Mouse (Mus musculus) 416B (cell line): ENCODE results near the gene Elovl7.

Experiments used
- DNase-seq: peaks from one replicate; pipeline ENCODE4 v3.0.0; 2011; ENCODE audit warnings: low read depth

The Elovl7 gene

DNA sequence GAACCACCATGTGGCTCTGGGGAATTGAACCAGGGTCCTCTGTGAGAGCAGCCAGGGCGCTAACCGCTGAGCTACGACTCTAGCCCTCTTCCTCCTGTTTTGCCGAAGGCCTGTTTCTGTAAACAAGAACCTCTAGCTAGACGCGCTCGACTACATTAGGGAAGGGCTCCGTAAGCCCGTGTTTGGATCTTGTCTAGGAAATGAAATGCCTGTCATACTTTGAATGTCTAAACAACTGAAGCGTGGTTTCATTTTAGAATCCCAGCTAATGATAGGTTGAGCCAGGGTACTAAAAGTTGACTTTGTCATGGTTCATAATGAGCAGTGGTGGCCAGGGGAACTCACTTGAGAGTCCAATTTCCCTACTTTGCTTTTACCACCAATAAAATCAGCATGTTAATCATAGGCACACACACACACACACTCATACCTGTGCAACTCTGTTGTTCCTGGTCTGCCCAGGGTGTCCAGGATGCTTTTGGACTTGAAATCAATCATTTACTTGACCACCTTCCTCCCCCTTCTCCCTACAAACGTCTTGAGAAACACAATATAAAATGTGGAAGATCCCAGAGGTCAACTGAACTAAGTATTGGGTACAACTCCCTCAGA is 31.0 kb downstream of the Elovl7 start:
- no peak for DNase-seq

DNA sequence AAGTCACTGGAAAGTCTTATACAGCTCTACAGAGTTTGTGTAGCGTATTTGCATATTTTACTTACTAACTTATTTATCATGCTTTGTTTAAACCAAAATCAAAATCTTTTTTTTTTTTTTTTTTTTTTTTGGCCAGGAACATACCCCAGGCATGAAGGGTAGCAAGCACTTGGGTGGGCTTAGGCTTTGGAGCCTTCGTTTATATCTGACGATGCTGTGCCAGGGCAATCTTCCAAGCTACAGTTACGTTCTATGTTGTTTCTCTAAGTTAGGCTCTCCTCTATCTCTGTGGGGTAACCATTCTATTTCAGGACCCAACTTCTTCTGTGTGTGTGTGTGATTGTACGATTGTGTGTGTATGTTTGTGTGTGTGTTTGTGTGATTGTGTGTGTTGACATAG is 36.9 kb downstream of the Elovl7 start:
- no peak for DNase-seq

DNA sequence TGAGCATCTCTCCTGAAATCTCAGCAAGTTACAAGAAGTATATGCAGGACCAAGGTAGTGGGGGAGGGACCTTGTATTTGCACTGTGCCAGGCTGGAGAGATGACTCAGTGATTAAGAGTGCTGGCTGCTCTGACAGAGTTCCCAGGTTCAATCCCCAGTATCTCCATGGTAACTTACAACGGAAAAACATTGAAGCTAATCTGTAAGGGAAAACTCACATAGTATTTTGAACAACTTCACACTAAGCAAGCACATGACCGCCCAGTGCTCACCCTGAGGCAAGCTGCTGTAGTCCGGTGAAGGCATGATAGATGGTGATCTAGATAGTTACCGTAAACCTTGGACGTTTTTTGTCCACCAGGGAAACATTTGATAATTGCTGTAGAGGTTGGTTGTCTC is 39.8 kb downstream of the Elovl7 start:
- no peak for DNase-seq

DNA sequence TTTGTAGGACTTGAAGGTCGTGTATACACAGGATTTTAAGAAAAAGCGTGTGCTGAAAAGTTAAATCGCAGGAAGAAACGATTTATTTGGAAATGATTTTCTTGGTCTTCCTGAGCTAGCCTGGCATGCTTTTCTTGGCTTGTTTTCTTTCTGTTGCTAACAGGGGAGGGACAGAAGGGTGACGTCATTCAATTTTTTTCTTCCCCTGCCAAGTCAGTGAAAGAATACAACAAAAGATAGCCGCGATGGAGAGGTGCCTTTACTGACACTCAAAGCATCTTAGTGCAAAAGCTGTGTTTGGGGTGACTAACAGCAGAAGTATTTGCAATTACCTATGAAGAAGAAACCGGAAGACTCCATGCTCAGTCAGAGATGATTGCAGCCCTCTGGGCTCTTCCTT is 48.8 kb downstream of the Elovl7 start:
- no peak for DNase-seq

DNA sequence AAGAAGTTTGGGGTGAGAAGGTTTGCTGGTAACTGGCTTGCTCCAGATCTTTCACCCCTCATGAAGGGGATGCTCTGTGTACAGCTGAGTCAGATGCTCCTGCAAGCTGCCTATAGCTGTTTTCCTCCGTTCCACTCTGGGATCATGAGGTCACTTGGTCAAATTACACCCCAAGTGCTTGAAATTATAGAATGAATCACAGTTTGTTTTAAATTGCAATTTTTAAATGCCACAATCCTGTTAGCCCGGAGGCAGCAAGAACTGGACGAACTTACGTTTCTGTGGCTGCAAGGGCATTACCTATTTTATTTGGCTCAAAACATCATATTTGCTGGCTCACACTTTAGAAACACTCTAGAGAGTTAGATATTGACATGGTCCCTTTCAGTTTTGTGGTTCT is 51.2 kb downstream of the Elovl7 start:
- no peak for DNase-seq

DNA sequence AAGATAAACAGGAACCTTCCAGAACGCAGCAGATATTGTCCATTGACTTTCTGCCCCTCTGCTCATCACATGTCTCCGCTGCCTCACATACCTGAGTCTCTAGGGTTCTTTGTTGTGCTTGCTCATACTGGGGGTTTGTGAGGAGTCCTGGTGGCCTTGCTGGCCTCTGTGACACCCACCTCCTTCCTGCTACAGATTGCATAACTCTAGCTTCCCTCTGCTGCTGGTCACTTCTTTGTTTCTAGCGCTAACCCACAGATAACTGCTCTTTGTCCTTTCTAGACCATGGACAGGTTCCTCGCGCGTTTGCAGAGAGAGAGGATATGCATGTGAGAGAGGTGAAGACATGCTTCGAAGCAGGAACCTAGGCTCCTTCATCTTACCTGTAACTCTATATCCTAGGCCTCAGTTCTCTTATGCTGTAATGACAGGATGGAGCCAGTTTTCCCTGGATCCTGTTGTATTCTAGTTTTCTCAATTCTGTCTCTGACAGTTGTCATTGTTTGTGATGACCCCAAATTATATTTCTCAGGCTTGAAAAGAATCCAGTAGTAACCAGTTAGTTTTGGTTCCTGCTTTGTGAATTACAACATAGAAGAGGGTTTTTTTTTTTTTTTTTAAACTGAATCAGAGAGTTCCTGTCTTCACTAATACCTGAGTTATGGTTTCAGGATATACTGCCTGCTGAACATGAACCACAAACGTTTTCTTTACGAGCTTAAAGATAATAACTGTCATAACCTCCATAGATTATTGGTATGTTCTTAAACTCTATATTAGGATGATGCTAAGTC is 53.8 kb downstream of the Elovl7 start:
- peak; percentile 63 for DNase-seq

DNA sequence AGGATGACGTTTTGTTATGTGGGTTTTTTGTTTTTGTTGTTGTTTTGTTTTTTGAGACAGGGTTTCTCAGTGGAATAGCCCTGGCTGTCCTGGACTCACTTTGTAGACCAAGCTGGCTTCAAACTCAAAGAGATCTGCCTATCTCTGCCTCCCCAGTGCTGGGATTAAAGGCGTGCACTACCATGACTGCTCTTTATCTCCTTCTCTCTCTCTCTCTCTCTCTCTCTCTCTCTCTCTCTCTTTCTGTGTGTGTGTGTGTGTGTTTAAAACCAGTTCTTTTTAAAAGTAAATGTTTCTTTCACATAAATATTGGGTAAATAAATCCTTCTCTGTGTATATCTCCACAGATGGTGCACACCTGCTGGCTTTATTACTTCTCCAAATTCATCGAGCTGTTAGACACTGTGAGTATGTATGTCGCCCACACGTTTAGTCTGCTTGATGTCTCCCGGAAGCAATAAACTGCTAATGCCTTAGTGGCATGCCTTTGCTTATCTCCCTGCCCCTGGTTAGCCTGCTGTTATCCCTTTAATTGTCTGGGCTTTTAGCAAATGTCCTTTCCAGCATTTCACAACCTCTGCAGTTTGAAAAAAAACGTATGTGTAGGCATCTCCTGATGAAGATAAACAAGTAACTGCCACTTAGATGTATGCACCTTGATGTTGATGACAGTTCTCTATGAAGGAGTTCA is 57.4 kb downstream of the Elovl7 start:
- DNase-seq = no peak

DNA sequence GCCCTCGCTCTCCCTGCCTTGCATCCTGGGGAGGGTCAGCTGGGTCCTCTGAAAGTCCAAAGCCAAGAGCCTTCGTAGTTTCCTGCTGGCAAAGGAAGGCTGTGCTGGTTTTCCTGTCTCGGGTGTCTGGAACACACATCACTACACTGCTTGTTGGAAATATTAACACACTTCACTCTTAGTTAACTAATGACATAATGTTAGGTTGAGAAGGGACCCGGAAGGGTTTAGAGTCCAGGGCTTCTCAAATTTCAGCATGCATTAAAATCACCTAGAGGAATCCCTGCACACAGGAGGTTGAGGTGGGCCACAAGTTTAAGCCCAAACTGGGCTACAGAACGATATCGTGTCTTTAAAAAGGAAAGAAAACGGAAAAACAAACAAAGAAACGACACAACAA is 58.1 kb downstream of the Elovl7 start:
- DNase-seq = no peak

DNA sequence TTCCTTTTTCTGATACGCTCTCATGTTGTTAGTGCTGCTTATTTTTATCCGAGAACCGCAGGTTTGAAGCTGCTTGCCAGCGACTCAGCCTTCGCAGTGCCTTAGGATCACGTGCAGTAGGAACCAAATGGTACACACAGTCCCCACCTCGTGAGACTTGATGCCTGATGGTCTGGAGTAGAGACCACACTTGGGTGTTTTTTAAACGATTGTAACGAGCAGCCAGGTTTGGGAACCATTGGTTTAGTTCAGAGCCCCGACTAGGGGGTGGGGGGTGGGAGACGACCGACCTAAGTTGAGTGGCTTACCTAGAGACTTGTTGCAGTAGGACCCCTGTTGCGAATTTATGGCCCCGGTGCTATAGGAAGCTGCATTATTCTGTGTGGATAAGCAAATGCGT is 58.8 kb downstream of the Elovl7 start:
- DNase-seq = no peak

DNA sequence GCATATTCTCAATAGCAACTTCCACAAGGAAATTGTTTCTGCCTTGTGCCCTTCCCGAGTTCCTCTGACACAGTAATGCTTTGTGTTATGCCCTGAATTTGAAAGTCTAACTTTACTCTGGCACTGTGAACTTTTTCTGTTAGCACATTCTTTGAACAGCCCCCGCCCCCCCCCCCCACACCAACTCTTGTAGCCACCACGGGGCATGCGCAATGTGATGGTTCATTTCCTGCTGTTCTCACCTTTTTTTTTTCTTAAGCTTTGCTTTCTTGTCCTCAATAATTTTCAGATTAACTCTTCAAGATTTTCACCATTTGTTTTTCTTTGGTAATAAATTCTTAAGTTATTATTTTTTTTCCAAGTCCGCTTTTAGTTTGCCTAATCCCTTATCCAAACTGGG is 59.3 kb downstream of the Elovl7 start:
- DNase-seq = peak; percentile 17

DNA sequence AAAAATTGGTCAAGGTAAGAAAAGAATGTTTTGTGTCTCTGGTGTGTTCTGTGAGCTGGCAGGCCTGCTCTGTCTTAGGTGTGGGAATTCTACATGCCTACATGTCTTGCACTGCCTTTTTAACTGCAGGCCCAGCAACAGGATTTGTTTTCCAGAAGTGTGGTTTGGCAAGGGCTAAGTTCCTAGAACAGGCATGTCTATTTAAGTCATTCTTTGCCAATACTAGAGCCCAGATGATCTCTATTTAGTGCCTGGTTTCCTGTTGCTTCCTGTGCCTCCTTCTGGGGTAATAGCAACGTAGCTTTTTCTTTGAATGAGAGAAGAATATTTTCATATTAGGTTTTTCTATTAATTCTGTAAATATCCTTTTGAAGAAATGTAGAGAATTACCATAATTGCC is 62.4 kb downstream of the Elovl7 start:
- DNase-seq = peak; percentile 75

DNA sequence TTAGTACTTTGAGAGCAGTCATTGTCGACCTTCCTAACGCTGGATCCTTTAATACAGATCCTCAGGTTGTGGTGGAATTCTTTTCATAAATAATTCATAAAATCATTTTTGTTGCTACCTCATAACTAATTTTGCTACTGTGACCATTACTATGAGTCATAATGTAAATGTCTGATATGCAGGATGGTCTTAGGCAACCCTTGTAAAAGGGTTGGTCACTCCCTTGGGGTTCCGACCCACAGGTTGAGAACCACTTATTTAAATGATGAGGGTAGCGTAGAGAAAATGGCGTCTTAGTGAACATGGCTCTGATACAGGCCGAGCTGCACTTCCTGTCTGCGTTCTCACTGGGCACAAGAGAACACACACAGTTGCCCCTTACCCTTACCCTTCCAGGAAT is 63.1 kb downstream of the Elovl7 start:
- peak; percentile 62 for DNase-seq

DNA sequence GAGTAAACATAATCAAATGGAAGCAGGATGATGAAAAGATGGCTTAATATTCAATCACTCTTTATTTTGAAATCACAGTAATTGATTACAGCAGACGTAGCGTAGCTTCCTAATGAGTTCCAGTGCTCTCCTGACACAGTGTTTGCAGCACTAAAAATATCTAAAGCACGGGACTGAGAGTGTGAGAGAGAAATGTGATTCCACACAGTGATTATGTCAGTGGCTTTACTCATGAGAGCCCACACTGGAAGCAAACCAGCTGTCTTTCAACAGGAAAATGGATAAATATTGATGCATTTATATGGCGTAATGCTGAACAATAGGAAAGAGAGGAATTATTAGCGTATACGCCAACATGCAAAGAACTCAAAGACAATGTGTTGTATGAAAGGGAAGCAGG is 64.4 kb downstream of the Elovl7 start:
- DNase-seq = no peak

DNA sequence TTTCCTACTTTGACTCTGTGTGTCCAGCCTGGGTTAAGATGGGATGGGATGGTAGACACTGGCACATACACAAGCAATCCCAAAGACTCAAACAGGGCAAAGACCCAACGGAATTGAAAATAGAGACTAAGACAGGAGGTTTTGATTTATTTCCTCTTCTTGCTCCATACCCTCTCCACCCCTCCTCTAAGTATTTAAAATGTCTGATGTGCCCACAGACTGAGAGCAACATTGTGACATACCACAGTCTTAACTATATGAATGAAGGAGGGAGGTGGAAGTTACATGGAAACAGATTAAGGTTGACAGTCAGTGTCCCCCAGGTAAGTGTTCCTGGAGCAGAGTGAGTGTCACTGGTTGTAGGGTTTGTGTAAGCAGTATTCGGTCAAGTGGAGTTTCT is 70.1 kb downstream of the Elovl7 start:
- DNase-seq = no peak

DNA sequence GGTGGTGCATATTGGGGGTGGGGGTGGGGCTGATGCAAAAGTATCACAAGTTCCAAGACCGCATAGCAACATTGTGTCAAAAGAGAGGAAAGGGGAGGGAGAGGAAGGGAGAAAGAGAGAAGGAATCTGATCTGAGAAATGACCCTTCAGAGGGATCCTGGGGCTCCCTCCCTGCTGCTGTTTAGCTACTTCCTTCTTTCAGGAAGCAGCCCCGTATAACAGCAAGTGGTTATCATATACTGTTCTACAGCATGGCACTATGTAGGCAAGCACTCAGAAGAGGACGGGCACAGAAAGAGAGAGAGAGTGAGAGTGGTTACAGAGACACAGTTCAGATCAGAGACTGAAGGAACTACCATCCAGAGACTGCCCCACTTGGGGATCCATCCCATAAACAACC is 73.7 kb downstream of the Elovl7 start:
- no peak for DNase-seq

DNA sequence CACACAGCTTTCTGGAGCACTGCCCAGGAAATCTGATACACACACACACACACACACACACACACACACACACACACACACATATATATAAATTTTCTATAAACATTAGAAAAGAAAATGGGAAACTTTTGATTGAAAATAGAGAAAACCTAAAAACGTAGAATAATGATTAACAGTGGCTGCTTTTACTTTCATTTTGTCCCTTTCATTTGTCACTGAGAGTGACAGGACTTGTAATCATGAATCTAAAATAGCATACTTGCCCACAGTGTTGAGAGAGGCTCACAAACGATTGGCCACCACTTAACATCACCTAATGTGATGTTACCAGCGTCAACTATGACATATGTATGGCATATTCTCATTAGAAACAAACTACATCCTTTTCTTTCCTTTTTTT is 75.2 kb downstream of the Elovl7 start:
- DNase-seq = peak; percentile 55

DNA sequence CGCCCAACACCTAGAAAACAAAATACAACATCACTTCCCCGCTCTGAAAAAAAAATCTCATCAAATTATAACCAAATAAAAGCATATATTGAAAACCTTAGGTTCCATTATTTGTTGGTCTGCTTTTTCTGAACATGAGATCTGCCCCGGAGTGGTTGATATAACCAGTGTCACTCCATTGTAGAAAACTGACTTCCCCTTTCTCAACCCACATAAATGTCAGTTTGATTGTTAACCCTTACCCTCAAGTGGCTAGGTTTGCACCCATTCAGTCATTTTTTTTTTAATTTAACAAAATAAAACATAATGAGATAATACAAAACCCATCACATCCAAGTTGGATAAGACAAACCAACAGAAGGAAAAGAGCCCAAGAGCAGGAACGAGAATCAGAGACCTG is 76.1 kb downstream of the Elovl7 start:
- peak; percentile 60 for DNase-seq

DNA sequence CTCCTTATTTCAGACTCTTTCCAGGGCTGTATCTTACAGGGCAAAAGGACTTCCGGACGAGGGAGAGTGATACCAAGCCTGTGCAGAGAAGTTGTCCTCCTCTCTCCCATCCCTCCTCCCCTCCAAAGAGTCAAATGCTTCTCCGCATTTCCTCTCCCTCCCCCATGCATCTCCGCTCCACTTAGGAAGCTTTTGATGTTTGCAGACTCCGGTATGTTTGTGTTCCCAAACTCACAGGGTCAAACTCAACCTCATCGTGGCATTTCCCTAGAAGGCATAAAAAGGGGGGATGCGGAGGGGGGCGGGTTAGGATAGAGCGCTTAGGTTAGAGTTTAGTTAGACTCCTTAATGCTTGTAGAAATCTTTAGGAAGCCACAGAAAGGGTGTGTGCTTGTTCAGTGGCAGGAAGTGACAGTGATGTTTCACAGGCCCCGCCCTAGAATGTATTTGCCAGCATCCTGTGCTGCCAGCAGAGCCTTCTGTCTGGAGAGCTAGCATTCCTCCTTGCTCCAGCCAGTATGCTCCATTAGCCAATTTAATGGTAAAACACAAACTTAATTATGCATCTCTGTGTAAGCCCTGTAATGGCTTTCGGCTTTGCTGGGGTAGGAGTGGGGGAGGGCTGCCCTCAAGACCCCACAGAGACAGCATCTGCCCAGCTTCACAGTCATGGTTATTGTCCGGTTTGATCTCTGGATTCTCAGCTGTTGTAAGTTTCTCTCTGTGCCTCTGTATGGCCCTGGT is 83.3 kb downstream of the Elovl7 start:
- DNase-seq = peak; percentile 81

DNA sequence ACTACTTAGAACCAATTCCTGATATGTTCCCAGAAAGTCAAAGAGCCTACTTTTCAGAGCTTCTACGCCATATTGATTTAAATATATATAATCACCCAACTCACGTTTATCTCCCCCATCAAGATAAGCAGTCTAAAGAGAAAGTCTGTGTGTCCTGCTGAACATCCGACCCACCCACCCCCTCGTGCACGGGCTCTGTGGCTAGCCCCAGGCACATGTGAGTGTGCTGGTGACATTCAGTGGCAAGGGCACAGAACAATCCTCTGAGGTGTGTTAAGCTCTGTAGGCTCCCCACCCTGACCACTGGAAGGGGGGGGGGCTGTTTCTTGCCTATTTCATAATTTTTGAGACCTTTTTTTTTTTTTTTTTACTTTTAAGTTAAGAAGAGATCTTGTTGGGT is 84.0 kb downstream of the Elovl7 start:
- no peak for DNase-seq

DNA sequence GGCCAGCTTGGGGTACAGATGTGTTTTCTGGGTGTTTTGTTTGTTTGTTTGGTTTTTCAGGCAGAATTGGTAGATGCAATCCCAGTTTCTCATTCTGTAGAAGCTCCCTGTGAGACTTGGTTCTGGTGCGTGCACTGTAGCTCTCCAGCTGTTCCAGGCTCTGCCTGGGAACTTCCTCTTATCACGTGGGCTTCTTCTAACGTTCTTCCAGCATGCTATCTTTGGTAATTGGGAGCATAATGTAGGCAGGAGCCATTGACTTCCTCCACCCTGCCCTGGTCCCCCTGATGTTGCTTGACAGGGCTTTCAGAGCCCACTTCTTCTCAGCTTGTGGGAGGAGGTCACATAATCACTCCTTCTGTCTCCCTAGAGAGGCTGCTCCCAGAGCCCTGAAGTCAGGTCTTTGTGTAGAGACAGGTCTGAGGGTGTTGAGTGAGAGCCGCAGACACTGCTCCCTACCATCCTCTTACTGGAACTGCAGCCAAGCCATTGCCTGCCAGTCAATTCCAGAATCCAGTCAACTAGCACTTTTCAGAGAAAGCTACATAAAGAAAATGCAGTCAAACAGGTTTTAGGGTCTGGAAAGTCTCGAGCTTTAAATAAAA is 86.2 kb downstream of the Elovl7 start:
- DNase-seq = peak; percentile 31

DNA sequence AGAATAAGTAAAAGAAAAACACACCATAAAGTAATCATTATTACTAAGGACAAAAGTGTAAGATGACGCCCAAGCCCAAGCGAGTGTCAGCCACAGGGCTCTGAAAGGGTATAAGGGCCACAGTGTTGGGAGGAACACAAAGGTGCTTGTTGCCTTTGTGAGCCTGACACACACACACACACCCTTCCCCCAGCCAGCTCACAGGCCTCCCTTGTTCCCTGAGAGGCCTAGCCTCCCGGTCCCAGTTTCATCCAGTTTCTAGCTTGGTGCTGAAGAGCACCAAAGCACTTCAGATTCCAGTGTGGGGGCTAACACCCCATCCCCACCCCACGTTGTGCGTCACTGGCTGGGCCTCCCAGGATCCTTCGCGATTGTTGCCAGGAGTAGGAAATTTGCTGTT is 87.2 kb downstream of the Elovl7 start:
- no peak for DNase-seq

DNA sequence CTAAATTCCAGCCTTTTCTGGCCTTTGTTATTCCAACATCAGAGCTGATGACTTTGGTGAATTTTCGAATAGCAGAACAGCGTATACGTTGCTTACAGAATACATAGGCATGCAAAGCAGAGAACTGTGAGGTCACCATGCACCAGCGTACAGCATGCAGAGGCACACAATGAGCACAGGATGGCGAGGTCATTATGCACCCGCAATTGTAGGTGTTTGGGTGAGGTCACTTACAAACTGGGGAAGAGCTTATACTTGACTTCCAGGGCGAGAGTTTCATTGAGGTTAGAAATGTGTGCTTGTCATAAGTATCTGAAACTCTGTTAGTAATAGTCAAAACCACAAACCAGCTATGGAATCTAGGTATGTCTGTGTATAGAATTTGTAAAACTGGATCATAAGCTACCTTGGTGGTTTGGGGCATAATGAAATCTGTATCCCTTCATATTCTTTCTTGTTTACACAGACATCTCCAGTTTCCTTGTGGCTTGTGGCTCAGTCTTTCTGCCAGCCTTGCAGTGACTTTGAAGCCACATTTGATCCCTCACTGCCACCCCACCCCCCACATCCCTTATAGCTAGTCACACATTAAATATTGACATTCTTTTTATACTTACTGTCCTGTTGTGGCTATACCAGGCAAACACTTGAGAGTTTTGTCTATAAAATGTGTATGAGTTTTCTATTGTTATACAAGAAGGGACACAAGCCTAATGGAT is 88.9 kb downstream of the Elovl7 start:
- DNase-seq = peak; percentile 90
